Mouse (Mus musculus) small intestine, adult 2 months (tissue): Measurements from ENCODE around the gene Eif4h. TPM values are rescaled to one million over a fixed set of nuclear protein-coding genes. Genes with fewer than 3 reads are reported as not detected.

ENCODE experiments used
- H3K27ac ChIP-seq: fragments of 200-500 bp; 2 replicates; pipeline ENCODE4 v1.5.1; 2012; ENCODE audit warnings: low read depth, low read length, control low read depth, inconsistent platforms; ENCODE audit not compliant: insufficient read depth
- H3K27me3 ChIP-seq: fragments of 200-500 bp; 2 replicates; pipeline ENCODE4 v1.6.1; 2012; ENCODE audit warnings: mild to moderate bottlenecking, moderate library complexity, low read length, inconsistent platforms; ENCODE audit not compliant: control insufficient read depth, insufficient read depth
- H3K36me3 ChIP-seq: fragments of 200-500 bp; 2 replicates; pipeline ENCODE4 v1.6.1; 2012; ENCODE audit warnings: mild to moderate bottlenecking, low read length, control low read depth, inconsistent platforms; ENCODE audit not compliant: control insufficient read depth, insufficient read depth
- H3K4me1 ChIP-seq: fragments of 200-500 bp; 2 replicates; pipeline ENCODE4 v1.6.1; 2012; ENCODE audit warnings: low read length, inconsistent platforms, mixed read lengths; ENCODE audit not compliant: control insufficient read depth, insufficient read depth, insufficient read length
- H3K4me3 ChIP-seq: fragments of 200-500 bp; 2 replicates; pipeline ENCODE4 v1.5.1; 2012; ENCODE audit warnings: low read depth, mild to moderate bottlenecking, control low read depth, inconsistent platforms, low read length, moderate library complexity
- CTCF ChIP-seq: fragments of 200-500 bp; IDR thresholded peaks from 2 replicates; pipeline ENCODE4 v1.5.1; 2012; ENCODE audit warnings: low read depth, mild to moderate bottlenecking, control low read depth, inconsistent platforms, low read length, moderate library complexity, mixed read lengths; ENCODE audit not compliant: insufficient replicate concordance, insufficient read length; ENCODE audit errors: extremely low read depth
- POLR2A ChIP-seq: fragments of 200-500 bp; IDR thresholded peaks from 2 replicates; pipeline ENCODE4 v1.6.1; 2012; ENCODE audit warnings: low read depth, mild to moderate bottlenecking, control low read depth, inconsistent platforms, low read length, moderate library complexity
- WGBS: fragments of 180-500 bp; shearing (Covaris S2); methylation state at CpG from one replicate; pipeline ENCODE4 v1.1.7; 2018; 5-methylcytosine and 5-hydroxymethylcytosine counted together
- polyA plus RNA-seq: library from polyadenylated mRNA; depleted of rRNA; stranded (reverse); fragments of >200 nt; gene quantifications from 2 replicates; pipeline ENCODE4 v1.2.3, GENCODE M21; 2012

The Eif4h gene
- polyA plus RNA-seq, 1 experiment = 256 TPM

GRCm38 (mm10) chr5:134680238-134680637 is 40.9 kb upstream of the Eif4h start:
- H3K4me3 ChIP-seq = no peak overlapping the region
- H3K27ac ChIP-seq = 0 out of 2 replicates have a peak overlapping the region, but pooled peaks have one; percentile 10
- H3K27me3 ChIP-seq = no peaks in the 10 kb centered on the region
- 69% methylated on average over 12 of the region's 12 CpGs for WGBS
- peaks cover 18% of the 10 kb centered on the region for H3K4me1 ChIP-seq
- H3K36me3 ChIP-seq = no peaks in the 10 kb centered on the region
- no peak for TF ChIP-seq POLR2A
- TF ChIP-seq CTCF = no peak

- WGBS = 51% methylated on average over 8 of the region's 8 CpGs
- H3K4me1 ChIP-seq = peaks cover 18% of the 10 kb centered on the region
- no peak overlapping the region for H3K4me3 ChIP-seq
- no peak for TF ChIP-seq POLR2A
- no peak for TF ChIP-seq CTCF
- H3K36me3 ChIP-seq = no peaks in the 10 kb centered on the region
- H3K27ac ChIP-seq = no peak overlapping the region; the same call in 1 of the 2 replicates
- no peaks in the 10 kb centered on the region for H3K27me3 ChIP-seq
Observed at GRCm38 (mm10) chr5:134678827-134679546, 39.7 kb upstream of the Eif4h start.

- Histone ChIP-seq H3K27ac (peak overlapping the region; percentile 26; the same call in 1 of the 2 replicates), H3K36me3 (no peaks in the 10 kb centered on the region), H3K4me3 (peak overlapping the region; percentile 46), H3K27me3 (no peaks in the 10 kb centered on the region), H3K4me1 (peaks cover 18% of the 10 kb centered on the region)
- TF ChIP-seq CTCF (no peak), POLR2A (peak; percentile 42; the same call in 1 of the 2 replicates)
- WGBS = 75% methylated on average over 3 of the region's 3 CpGs
Observed at GRCm38 (mm10) chr5:134678031-134678430, 38.7 kb upstream of the Eif4h start.

- no peaks in the 10 kb centered on the region for H3K27me3 ChIP-seq
- TF ChIP-seq POLR2A (no peak), CTCF (no peak)
- H3K36me3 ChIP-seq = no peaks in the 10 kb centered on the region
- peaks cover 18% of the 10 kb centered on the region for H3K4me1 ChIP-seq
- H3K4me3 ChIP-seq = peak overlapping the region; percentile 46
- H3K27ac ChIP-seq = peak overlapping the region; percentile 17
- 88% methylated on average over 5 of the region's 5 CpGs for WGBS
Observed at GRCm38 (mm10) chr5:134677491-134677890, 38.2 kb upstream of the Eif4h start.

- Histone ChIP-seq H3K4me1 (peaks cover 18% of the 10 kb centered on the region), H3K27me3 (no peaks in the 10 kb centered on the region), H3K36me3 (no peaks in the 10 kb centered on the region), H3K4me3 (peak overlapping the region; percentile 45), H3K27ac (peak overlapping the region; percentile 40)
- no peak for TF ChIP-seq CTCF
- TF ChIP-seq POLR2A = no peak
- WGBS = 8% methylated on average over 14 of the region's 14 CpGs
Observed at GRCm38 (mm10) chr5:134675956-134676759, 36.9 kb upstream of the Eif4h start.

- no peak overlapping the region for H3K4me3 ChIP-seq
- no peak overlapping the region for H3K27ac ChIP-seq
- 76% methylated on average over 5 of the region's 5 CpGs for WGBS
- H3K4me1 ChIP-seq = peaks cover 15% of the 10 kb centered on the region
- no peaks in the 10 kb centered on the region for H3K27me3 ChIP-seq
- TF ChIP-seq POLR2A (no peak), CTCF (no peak)
- H3K36me3 ChIP-seq = no peaks in the 10 kb centered on the region
Observed at GRCm38 (mm10) chr5:134674977-134675376, 35.7 kb upstream of the Eif4h start.

- no peaks in the 10 kb centered on the region for H3K27me3 ChIP-seq
- no peak overlapping the region for H3K27ac ChIP-seq
- H3K4me3 ChIP-seq = no peak overlapping the region
- H3K36me3 ChIP-seq = no peaks in the 10 kb centered on the region
- H3K4me1 ChIP-seq = peaks cover 12% of the 10 kb centered on the region
- TF ChIP-seq CTCF = no peak
- TF ChIP-seq POLR2A = no peak
- WGBS = 93% methylated on average over 6 of the region's 6 CpGs
Observed at GRCm38 (mm10) chr5:134672611-134673010, 33.3 kb upstream of the Eif4h start.
